Mouse (Mus musculus) colon, adult 2 months (tissue): ENCODE measurements around the gene Tcf15. TPM values are rescaled to one million over a fixed set of nuclear protein-coding genes. Genes with fewer than 3 reads are reported as not detected.

ENCODE experiments used
- polyA plus RNA-seq: library from polyadenylated mRNA; depleted of rRNA; stranded (reverse); fragments of >200 nt; gene quantifications from 2 replicates; pipeline ENCODE4 v1.2.3, GENCODE M21; 2012; rRNA removed

Tcf15 gene
- polyA plus RNA-seq, result 9.3 and 9.6 TPM in 2 replicates

GRCm38 (mm10) chr2:152143279-152144157 lies at the start of gene Tcf15:
Gene Tcf15, plus strand, starts transcription at chr2:152143561.

GRCm38 (mm10) chr2:152105318-152106224 lies 37.8 kb upstream of the Tcf15 start, which contains the start of gene Srxn1:
Gene Srxn1, plus strand, starts transcription at chr2:152105516.

Other genes with a start within 250 kb of the Tcf15 start
- 1.8 and 2.4 TPM in 2 replicates for gene Angpt4, start 232.4 kb upstream of the Tcf15 start, polyA plus RNA-seq
- 23.9 and 24.5 TPM in 2 replicates for gene Fam110a, start 163.3 kb upstream of the Tcf15 start, polyA plus RNA-seq
- 51.0 and 66.3 TPM in 2 replicates for gene Slc52a3, start 147.1 kb upstream of the Tcf15 start, polyA plus RNA-seq
- gene Scrt2, start 62.0 kb upstream of the Tcf15 start, polyA plus RNA-seq, result 0.09 TPM in 1 of 2 replicates, not detected in the other
- 200 and 254 TPM in 2 replicates for gene Srxn1, start 38.0 kb upstream of the Tcf15 start, polyA plus RNA-seq
- gene Csnk2a1, start 83.3 kb downstream of the Tcf15 start, polyA plus RNA-seq, result 12.2 and 13.8 TPM in 2 replicates
- gene Tbc1d20, start 150.3 kb downstream of the Tcf15 start, polyA plus RNA-seq, result 56.0 and 62.7 TPM in 2 replicates
- 239 and 263 TPM in 2 replicates for gene Rbck1, start 189.1 kb downstream of the Tcf15 start, polyA plus RNA-seq
- gene Trib3, start 200.5 kb downstream of the Tcf15 start, polyA plus RNA-seq, result 0.86 and 1.2 TPM in 2 replicates
- gene Nrsn2, start 233.1 kb downstream of the Tcf15 start, polyA plus RNA-seq, result 0.73 and 0.76 TPM in 2 replicates